Mouse (Mus musculus) gastrocnemius, postnatal 14 days (tissue): ENCODE measurements around the gene Znhit2. TPM values are rescaled to one million over a fixed set of nuclear protein-coding genes. Genes with fewer than 3 reads are reported as not detected.
"Not testable (repeated sequence)": the region's sequence is repeated elsewhere in the genome, so short reads cannot be mapped to it uniquely, and the experiment has no call there.

Experiments used
- DNase-seq: peaks from one replicate; pipeline ENCODE4 v3.0.0; 2021; ENCODE audit warnings: mixed read lengths
- intact Hi-C: fragments of 180-260 bp; cut with DNase I; formaldehyde crosslinking; loops from one replicate; pipeline ENCODE4 v1.15.1; 2025; ENCODE audit warnings: low total_unique reads
- long read RNA-seq, 2 experiments: library from polyadenylated mRNA; stranded (forward); transcript quantifications; one replicate each; pipeline ENCODE4 v2.0.0; 2021
- total RNA-seq, 2 experiments: library from RNA; stranded (reverse); gene quantifications; 2 replicates each; pipeline ENCODE4 v1.2.3; 2021

Gene Znhit2
- 1 to 10 TPM; 9.2 to 9.9 TPM for total RNA-seq
- long read RNA-seq, experiment 1, transcript Znhit2-201 (1 exons, 1,281 nt) = major isoform, 15 of 15 reads
- long read RNA-seq, experiment 1, partial matches to known transcripts = 0 of 15 reads
- long read RNA-seq, experiment 1, other reads (novel, unspliced or antisense) = 0 of 15 reads
- long read RNA-seq, experiment 2, transcript Znhit2-201 (1 exons, 1,281 nt) = major isoform, 10 of 10 reads
- long read RNA-seq, experiment 2, partial matches to known transcripts = 0 of 10 reads
- long read RNA-seq, experiment 2, other reads (novel, unspliced or antisense) = 0 of 10 reads

DNA sequence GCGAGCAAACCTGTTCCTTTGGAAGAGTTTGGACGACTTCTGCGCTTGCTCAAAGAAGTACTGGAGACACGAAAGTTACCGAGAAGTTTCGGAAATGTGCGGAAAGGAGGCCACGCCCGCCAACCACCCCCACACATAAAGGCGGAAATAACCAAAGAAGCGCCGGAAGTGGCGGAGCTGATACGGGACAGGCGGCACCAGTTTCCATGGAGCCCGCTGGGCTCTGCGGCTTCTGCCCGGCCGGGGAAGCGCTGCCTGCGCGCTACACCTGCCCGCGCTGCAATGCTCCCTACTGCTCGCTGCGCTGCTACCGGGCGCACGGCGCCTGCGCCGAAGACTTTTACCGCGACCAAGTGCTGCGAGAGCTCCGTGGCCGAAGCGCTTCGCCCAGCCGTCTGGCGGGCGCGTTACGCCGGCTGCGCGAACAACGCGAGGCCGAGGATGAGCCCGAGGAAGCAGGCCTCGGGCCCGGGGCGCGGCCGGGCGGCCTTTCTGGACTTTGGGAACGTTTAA lies at the start of gene Znhit2:
Gene Znhit2 (plus strand): TSS at position 172 of the 513 bp plus-strand sequence.
- peak; percentile 92 for DNase-seq
- intact Hi-C loops = no loop called here

DNA sequence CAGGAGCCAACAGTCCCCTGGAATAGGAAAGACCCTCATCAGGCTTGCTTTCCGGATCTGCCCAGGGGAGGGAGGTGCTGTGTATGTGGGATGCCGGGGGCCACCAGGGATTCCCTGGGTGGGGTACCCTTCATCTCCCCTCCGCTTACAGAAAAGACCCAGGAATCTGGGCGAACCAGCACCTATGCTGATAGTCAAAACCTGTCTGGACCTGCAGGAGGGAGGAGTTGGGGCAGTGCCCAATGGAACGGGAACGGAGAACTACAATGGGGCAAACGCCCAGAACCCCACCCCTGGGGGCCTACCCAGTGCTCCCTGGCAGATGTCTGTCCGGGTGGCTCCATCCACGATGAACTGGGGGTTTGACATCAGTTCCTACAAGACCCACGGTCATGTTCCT lies 47.3 kb upstream of the Znhit2 start:
- intact Hi-C loops = loop anchor here (10.0 kb wide), 1 partner anchor 99 kb away; the partner anchor contains the start of gene Dpf2

DNA sequence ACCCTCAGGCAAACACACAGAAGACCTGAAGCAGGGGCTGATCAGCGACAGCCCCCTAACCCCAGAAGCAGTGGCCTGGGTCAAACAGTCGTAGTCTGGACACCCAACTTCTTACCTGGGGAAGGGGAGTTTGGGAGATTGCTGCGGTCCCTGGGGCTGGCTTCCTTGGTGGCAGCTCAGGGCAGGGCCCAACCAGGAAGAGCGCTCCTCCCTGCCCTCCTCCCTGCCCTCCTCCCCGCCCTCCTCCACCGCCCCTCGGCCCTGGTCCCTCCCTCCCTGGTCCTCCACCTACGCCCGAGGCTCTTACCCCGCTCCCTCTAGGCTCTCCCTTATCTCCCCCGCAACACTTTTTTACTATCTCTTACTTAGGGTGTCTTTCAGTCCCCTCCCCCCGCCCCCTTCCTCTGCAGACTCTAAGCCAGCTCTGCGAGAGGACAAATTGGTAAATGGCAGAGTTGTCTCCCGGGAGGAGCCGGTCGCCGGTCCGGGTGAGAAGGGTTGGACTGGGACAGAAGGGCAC lies 45.9 kb upstream of the Znhit2 start:
- intact Hi-C loops = loop anchor here (10.0 kb wide), 1 partner anchor 100 kb away; the partner anchor contains the start of gene Dpf2
- peak; percentile 67 for DNase-seq

More for the DNA sequence above, 47.3 kb upstream of the Znhit2 start:
- no peak for DNase-seq

DNA sequence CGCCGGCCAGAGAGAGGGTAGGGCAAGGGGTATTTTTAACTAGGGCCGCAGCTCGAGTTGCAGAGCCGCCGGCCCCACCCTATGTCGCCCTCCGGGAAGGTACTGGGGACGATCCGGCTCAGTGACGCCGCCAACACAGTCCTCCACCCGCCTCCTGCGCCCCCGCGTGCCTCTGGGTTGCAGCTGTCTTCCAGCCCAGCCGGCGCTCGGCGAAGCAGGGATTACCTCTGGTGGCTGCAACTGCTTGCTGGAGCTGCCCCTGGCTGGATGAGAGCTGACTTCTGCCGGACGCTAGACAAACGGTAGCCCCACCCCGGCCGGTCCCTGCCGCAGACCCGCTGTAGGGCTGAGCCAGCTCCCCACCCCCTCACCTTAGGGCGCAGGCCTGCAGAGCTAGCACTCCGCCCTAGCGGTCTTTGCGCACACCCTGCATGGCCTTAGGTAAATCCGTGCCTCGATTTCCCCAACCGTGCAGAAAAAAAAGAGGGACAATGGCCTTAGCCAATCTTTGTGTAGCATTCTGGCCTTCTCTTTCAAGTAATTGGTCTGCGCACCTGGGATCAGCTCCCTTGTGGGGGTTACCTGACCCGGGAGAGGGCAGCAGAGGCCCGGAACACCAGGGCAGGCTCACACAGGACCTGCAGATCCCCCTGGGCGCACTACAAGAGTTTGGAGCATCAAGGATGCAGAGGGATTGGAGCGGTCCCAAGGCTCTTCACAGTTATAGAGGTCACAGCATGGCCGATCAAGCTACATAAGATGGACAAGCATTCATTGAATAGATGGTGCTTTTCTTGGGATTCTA lies 45.3 kb upstream of the Znhit2 start, which contains the start of gene Capn1:
Gene Capn1 (minus strand): TSS at position 387 of the 805 bp plus-strand sequence.
- intact Hi-C loops = loop anchor here (10.0 kb wide), 1 partner anchor 101 kb away; the partner anchor contains the start of gene Dpf2
- peak; percentile 87 for DNase-seq

DNA sequence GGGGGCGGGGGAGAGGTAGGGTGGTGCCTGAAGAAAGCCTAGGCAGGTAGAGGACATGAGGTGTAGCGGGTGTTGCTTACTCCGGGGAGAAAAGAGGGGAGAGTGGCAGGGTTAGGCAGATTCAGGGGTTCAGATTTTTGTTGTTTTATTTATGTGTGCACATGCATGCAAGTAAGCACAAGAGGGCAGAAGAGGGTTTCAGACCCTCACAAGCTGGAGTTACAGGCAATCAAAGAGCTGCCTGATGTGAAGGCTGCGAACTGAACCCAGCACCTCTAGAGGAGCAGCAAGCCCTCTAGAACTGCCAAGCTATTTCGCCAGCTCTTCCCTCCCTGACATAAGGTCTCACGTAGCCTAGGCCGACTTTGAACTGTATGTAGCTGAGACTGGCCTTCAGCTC lies 44.5 kb upstream of the Znhit2 start:
- no peak for DNase-seq
- intact Hi-C loops = loop anchor here (10.0 kb wide), 1 partner anchor 102 kb away; the partner anchor contains the start of gene Dpf2

DNA sequence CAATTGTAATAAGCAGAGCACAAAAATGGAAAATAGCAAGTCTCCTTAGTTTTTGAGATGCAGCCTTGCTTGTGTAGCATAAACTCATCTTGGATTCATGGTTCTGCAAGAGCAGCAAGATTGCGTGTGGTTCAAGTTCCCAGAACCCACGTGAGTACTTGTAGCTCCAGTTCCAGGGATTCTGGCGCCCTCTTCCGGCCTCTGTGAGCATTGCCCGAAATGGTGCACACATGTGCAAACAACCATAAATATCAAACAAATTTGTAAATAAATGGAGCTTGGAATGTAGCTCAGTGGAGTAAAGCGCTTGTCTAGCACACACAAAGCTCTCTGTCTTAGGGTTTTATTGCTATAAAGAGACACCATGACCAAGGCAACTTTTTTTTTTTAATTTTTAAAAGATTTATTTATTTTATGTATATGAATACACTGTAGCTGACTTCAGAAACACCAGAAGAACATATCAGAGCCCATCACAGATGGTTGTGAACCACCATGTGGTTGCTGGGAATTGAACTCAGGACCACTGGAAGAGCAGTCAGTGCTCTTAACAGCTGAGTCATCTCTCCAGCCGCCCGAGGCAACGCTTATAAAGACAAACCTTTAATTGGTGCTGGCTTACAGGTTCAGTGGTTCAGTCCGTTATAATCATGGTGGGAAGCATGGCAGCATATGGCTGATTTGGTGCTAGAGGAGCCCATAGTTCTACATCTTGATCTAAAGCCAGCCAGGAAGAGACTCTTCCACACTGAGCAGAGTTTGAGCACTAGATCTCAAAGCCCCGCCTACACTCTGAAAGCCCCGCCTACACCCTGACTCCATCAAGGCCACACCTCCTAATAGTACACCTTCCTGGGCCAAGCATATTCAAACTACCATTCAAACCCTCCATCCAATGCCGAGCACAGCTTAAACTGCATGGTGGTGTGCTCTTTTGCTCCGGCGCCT lies 42.6 kb upstream of the Znhit2 start:
- DNase-seq = peak; percentile 88
- intact Hi-C loops = loop anchor here (10.0 kb wide), 1 partner anchor 104 kb away; the partner anchor contains the start of gene Dpf2

DNA sequence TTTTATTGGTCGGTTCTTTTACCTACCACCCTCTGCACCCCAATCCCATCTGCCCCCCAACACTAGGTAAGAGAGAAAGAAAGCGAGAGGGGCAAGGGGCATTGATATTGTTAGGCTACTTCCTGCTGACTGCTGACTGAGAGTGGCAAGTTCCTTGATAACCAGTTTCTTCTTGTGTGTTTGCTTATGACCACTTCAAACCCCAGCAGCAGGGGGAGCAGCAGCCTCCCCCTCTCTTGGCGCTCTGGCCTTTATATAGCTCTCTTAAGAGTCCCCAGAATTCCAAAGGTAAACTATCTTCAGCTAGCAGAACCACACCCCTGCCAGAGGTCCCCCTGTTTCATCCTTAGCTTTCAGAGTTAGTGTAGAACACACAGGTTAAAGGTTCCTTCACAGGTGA lies 40.7 kb upstream of the Znhit2 start:
- intact Hi-C loops = loop anchor here (2.0 kb wide), 1 partner anchor 53 kb away; no protein-coding TSS in a partner anchor
- DNase-seq = no peak

DNA sequence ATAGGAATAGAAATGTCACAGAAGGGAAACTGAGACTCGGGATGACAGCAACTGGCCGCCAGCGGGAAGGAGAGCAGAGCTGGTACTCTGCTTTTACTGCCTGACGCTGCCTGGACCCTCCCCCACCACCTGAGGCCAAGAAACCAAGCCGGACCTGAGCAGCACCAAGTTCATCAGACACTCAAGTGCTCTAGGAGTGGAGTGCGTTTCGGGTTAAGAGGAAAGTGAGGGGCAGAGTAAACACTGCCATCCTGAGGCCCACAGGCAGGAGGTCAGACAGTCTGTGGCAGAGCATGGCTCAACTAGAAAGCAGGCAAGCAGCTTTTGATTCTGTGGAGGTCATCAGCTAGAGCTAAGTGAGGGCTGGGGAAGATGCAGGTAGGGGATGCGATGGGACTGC lies 37.9 kb upstream of the Znhit2 start:
- no peak for DNase-seq
- intact Hi-C loops = no loop called here

DNA sequence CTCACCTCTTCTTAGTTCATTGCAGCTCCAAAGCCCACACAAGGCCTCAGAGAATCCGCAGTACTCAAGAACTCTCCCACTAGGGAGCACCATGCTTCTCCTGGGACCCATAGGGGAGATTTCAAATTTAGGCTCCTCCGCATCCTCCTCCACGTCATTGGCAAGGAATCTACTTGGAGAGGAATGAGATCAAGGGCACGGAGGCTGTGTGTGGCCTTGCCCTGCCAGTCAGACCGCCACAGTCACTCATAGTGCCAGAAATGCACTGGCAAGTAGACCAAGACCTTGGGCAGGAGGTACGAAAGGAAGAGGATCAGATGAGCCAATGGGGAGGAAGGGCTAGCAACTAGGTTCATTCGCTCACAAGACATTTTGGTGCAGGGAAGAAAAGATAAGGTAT lies 37.1 kb upstream of the Znhit2 start:
- intact Hi-C loops = no loop called here
- no peak for DNase-seq

DNA sequence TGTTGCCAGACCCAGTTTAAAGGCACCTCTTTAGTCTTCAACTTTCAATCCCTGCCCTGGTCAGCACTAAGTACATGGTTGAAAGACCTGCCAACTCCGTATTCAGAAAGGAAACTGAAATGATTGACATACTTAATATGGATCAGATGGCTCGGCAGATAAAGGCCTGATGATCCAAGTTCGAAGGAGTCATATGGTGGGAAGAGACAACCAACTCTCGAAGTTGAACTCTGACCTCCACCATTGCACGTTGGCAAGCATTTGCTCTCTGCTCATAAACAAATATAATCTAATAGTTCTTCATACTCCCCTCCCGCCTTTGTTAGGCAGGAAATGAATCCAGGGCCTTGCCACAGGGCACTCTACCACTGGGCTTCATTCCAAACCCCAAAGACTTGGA lies 32.0 kb upstream of the Znhit2 start:
- DNase-seq = no peak
- intact Hi-C loops = no loop called here

DNA sequence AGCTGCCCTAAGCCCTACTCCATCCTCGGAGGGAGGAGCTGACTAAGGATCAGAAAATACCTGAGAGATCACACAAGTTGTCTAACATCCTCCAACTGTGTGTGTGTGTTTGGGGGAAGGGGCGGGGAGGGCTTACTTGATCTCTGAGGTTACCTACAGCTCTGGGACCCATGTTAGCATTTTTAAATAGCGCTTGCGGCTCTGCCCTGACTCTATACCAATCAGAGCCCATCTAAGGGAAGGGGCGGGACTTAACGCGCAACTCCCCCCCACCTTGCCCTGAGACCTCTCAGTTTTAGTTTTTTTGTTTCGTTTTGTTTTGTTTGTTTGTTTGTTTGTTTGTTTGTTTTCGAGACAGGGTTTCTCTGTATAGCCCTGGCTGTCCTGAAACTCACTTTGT lies 31.6 kb upstream of the Znhit2 start:
- intact Hi-C loops = no loop called here
- no peak for DNase-seq

DNA sequence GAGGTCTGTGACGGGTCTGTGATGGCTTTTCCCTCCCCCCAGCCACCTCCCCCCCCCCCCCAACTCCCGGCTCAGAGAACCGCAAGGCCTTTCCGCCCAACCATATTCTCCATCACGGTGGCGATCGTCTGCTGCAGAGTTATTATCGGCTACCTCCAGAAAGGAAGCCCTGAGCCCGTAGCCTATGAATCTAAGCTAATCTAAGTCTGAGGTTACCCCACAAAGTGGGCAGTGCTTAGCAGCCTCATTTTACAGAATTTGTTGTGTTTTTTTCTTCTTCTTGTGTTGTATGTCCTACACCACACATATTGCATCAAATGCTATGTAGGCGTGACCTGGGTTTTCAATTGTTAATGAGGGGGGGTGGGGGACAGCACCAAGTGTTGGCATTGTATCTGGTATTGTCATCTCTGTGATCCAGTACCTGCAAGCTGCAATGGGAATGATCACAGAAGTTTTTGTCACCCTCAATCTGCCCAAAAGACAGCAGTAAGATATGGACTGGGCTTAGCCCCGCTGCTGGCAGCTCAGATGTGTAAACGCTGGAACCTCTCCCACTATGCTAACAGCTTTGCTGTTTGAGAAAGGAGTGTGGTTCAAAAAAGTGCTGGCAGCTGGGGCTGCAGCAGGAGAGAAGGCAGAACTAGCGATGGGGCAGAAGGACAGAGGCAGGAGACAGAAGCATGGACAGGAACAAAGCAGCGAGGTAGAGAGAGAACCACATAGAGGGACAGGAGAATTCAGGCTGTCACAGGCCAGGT lies 30.3 kb upstream of the Znhit2 start:
- no peak for DNase-seq
- intact Hi-C loops = no loop called here

DNA sequence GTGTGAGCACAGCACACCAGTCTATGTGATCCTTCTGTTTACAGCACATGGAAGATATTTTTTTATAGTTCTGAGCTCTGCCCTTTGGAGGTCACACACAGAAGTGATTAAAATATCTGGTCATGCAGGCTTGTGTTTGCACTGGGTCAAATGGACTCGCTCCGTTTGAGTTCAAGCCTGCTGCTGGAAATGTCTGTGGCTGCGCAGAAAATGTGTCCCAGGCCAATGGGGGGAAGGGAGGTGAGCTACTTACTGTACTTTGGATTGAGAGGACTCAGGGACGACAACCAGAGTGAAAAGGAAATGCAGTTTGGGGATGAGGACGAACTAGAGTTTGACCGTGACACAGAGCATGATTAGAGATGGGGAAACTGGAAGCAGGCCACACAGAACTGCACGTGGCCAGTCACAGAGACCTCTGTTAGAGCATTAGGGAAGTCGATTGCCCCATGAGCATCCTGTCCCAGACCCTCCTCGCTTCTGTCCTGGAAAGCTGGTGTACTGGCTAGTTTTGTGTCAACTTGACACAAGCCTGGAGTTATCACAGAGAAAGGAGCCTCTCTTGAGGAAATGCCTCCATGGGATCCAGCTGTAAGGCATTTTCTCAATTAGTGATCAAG lies 24.9 kb upstream of the Znhit2 start:
- intact Hi-C loops = no loop called here
- no peak for DNase-seq

DNA sequence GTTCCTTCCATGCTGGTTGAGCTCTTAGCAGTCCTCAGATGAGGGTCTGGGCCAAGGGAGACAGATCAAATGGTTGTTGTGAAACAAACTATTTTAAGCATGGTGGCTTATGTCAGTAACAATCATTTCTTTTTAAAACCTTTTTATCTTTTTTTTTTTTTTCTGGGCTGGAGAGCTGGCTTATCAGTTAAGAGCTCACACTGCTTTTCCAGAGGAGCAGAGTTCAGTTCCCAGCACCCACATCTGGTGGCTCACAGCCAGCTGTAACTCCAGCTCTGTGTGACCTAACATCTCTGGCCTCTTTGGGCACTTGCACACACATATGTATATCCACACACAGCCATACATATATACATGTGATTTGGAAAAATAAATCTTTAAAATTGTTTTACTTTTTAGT lies 23.3 kb upstream of the Znhit2 start:
- DNase-seq = no peak
- intact Hi-C loops = no loop called here

DNA sequence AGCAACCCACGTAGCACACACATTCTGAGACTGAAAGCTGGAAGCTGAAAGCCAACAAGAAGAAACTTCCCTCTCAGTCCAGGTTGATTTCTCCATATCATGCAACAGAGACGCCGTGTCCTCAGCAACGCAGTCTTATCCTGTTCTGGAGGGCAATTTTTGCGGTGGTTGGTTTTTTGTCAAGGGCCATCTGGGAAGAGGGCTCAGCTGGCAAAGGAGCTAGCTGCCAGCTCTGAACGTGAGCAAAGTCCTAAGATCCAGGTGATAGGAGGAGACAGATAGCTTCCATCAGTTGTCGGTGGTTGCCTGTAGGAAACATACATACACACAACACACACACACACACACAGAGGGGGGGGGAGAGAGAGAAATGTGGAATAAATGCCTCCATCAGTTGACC lies 22.7 kb upstream of the Znhit2 start:
- no peak for DNase-seq
- intact Hi-C loops = no loop called here

DNA sequence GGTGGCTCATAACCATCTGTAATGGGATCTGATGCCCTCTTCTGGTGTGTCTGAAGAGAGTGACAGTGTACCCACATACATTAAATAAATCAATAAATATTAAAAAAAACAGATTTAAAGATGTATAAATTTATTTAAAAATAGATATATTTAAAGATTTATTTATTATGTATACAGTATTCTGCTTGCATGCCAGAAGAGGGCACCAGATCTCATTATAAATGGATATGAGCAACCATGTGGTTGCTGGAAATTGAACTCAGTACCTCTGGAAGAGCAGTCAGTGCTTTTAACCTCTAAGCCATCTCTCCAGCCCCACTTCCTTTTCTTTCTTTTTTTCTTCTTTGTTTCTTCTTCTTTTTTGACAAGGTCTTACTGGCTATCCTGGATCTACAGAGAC lies 21.0 kb upstream of the Znhit2 start:
- DNase-seq = no peak
- intact Hi-C loops = no loop called here

DNA sequence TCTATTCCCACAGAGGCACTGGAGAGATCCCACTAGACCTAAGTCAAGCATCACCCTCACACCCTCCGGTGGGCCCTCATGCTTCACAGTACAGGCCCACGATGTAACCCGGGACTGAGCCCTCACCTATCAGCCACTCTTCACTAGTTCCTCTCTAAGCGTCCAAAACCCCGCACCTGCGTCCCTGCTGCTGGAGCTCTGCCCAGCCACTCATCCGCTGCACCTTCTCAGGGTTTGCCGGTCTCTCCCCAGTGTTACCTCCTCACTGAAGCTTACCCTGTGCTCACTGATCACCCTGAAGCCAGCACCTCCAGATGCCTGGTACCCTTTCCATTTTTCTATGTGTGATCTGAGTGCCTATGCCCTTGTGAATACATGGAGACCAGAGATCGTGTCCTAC lies 18.7 kb upstream of the Znhit2 start:
- intact Hi-C loops = no loop called here
- no peak for DNase-seq

DNA sequence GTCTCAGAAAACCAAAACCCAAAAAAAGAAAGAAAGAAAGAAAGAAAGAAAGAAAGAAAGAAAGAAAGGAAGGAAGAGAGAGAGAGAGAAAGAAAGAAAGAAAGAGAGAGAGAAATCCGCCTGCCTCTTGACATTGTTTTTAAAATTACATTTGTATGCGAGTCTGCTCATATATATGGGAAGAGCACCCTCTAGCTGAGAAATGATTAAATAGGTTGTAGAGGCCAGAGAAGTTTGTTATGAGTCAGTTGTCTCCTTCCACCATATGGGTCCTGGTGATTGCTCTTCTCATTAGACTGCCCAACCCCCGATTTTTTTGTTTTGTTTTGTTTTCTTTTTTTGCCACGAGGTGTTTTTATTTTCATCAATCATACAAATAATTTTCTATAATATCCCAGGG lies 16.9 kb upstream of the Znhit2 start:
- DNase-seq, intact Hi-C loops: not testable (repeated sequence)
